16 mouse cellular contexts compared by ENCODE assay signal in the genomic region with DNA sequence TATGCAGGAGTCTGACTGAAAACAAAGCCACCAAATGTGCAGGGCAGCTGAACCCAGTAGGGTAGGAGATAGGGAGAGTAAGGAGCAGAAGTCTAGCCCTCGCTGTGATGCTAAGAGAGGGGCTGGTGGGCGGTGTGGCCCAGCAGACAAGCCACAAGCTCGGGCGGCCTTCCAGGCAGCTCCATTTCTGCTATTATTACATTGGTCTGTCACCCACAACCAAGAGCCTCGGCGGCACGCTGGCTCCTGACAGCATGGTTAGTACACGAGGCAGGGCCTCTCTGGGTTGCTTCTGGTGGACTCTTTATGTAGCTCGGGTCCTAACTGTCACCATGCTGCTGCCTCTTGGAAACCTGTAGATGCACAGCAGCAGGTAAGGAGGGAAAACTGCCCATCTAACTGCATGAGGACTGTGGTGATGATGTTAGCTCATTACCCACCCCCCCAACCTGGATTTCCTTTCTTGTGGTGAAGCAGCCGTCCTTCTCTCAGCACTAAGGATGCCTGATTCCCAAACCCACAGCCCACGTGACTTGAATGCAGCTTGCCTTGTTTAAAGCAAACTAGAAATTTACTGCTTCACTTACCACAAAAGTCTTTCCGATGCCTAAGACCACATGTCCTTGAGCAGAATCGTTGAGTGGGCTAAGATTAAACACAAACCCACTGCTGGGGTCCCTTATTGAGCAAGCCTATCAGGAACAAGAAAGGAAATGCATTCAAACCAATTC. TPM values are rescaled to one million over a fixed set of nuclear protein-coding genes. Genes with fewer than 3 reads are reported as not detected.
DNase-seq lines count a peak whose midpoint lies in the region; ATAC-seq and TF ChIP-seq lines count a peak whose summit lies in the region.
"Had no signal": no experiment of that assay in that cellular context is flagged by ENCODE, and none has a peak within 500 bp of the region (broad histone marks: within the 10 kb centered on the region; RNA-seq: fewer than 3 reads in every experiment).

No protein-coding gene starts in this region.

- DNase-seq in frontal cortex, postnatal 36 days (ENCODE audit: low spot score in 2 of 2) = peak; percentile 40 to 67
- no peak for DNase-seq in frontal cortex, postnatal 10 days (ENCODE audit: low spot score in 2 of 2)
- no peak for DNase-seq in lung, adult 18-20 months
- peak; percentile 17 for DNase-seq in brain, embryonic 14.5 days (ENCODE audit: low read depth)
- DNase-seq in liver = no peak
- DNase-seq: cerebellum, postnatal 25 days; lung, embryonic 14.5 days had no signal

- no peak overlapping the region for H3K4me2 ChIP-seq in lung, embryonic 15.5 days
- H3K4me2 ChIP-seq in limb, embryonic 15.5 days = no peak overlapping the region
- H3K4me2 ChIP-seq in hindbrain, embryonic 13.5 days = no peak overlapping the region
- H3K4me2 ChIP-seq: lung, embryonic 14.5 days; neural tube, embryonic 12.5 days had no signal

- 0 out of 2 replicates have a peak overlapping the region, but pooled peaks have one; percentile 9 for H3K27ac ChIP-seq in lung, embryonic 15.5 days
- peak overlapping the region; percentile 14; the same call in 1 of the 2 replicates for H3K27ac ChIP-seq in limb, embryonic 15.5 days
- H3K27ac ChIP-seq in hindbrain, embryonic 13.5 days = no peak overlapping the region
- H3K27ac ChIP-seq: neural tube, embryonic 12.5 days had no signal

- no peak for TF ChIP-seq CTCF in brain, embryonic 14.5 days (IDR thresholded peaks at IDR 0.05; ENCODE audit: borderline replicate concordance, extremely low read depth, insufficient read depth, insufficient read length)

- no peak for ATAC-seq in lung, embryonic 15.5 days (ENCODE audit: borderline replicate concordance, extremely low read depth, low FRiP score, low TSS enrichment)
- ATAC-seq in limb, embryonic 15.5 days (ENCODE audit: insufficient number of reproducible peaks, low FRiP score, low TSS enrichment, low read depth) = no peak; the same call in 1 of the 2 replicates
- ATAC-seq in hindbrain, embryonic 13.5 days (ENCODE audit: low FRiP score) = no peak
- ATAC-seq: midbrain, embryonic 16.5 days; Patski had no signal

- H3K36me3 ChIP-seq in lung, embryonic 15.5 days = peaks cover 56% of the 10 kb centered on the region
- peaks cover 63% of the 10 kb centered on the region for H3K36me3 ChIP-seq in limb, embryonic 15.5 days
- peaks cover 84% of the 10 kb centered on the region for H3K36me3 ChIP-seq in hindbrain, embryonic 13.5 days

- 75% methylated on average over 13 of the region's 13 CpGs for WGBS in lung, embryonic 15.5 days
- 72% methylated on average over 13 of the region's 13 CpGs for WGBS in limb, embryonic 15.5 days
- WGBS in hindbrain, embryonic 13.5 days = 84% methylated on average over 13 of the region's 13 CpGs

- H3K27me3 ChIP-seq in lung, embryonic 15.5 days = no peaks in the 10 kb centered on the region
- no peaks in the 10 kb centered on the region for H3K27me3 ChIP-seq in limb, embryonic 15.5 days
- H3K27me3 ChIP-seq in hindbrain, embryonic 13.5 days = no peaks in the 10 kb centered on the region
- H3K27me3 ChIP-seq: neural tube, embryonic 12.5 days; Patski had no signal

- TF ChIP-seq POLR2A in brain, embryonic 14.5 days (IDR thresholded peaks at IDR 0.05; ENCODE audit: borderline replicate concordance, extremely low read depth, insufficient read depth, insufficient read length, poor library complexity, severe bottlenecking) = no peak

- H3K4me1 ChIP-seq in lung, embryonic 15.5 days = peaks cover 29% of the 10 kb centered on the region
- peaks cover 24% of the 10 kb centered on the region for H3K4me1 ChIP-seq in limb, embryonic 15.5 days
- H3K4me1 ChIP-seq in hindbrain, embryonic 13.5 days (replicated peaks) = no peaks in the 10 kb centered on the region
- H3K4me1 ChIP-seq: neural tube, embryonic 12.5 days had no signal

- H3K9ac ChIP-seq in lung, embryonic 15.5 days = no peak overlapping the region
- no peak overlapping the region for H3K9ac ChIP-seq in limb, embryonic 15.5 days
- no peak overlapping the region for H3K9ac ChIP-seq in hindbrain, embryonic 13.5 days
- H3K9ac ChIP-seq: lung, embryonic 14.5 days; neural tube, embryonic 12.5 days had no signal

- no peaks in the 10 kb centered on the region for H3K9me3 ChIP-seq in lung, embryonic 15.5 days
- H3K9me3 ChIP-seq in limb, embryonic 15.5 days = no peaks in the 10 kb centered on the region
- no peaks in the 10 kb centered on the region for H3K9me3 ChIP-seq in hindbrain, embryonic 13.5 days
- H3K9me3 ChIP-seq: neural tube, embryonic 12.5 days had no signal

- no peak overlapping the region for H3K4me3 ChIP-seq in lung, embryonic 15.5 days
- H3K4me3 ChIP-seq in limb, embryonic 15.5 days = no peak overlapping the region
- no peak overlapping the region for H3K4me3 ChIP-seq in hindbrain, embryonic 13.5 days
- H3K4me3 ChIP-seq: neural tube, embryonic 12.5 days had no signal

RNA-seq across cellular contexts. Expression of gene Slc22a1, which starts 34.6 kb away (rescaled TPM):
- polyA plus RNA-seq in lung, embryonic 15.5 days (2015; fragmentation: Nextera tagmentation; extraction: Ambion mirVana) = 6.3 and 11.1 TPM in 2 replicates
- polyA plus RNA-seq in brain, embryonic 14.5 days (2012; rRNA removed) = not detected in 2 replicates
- not detected in 2 replicates for polyA plus RNA-seq in limb, embryonic 15.5 days (2015; fragmentation: Nextera tagmentation; extraction: Ambion mirVana)
- polyA plus RNA-seq in hindbrain, embryonic 13.5 days (2015; fragmentation: Nextera tagmentation; extraction: Ambion mirVana) = not detected in 2 replicates
- polyA plus RNA-seq: embryonic facial prominence, embryonic 11.5 days; forebrain, embryonic 11.5 days; limb, embryonic 11.5 days; midbrain, embryonic 16.5 days; neural tube, embryonic 12.5 days; Patski had no signal

RNA-seq across cellular contexts. Expression of gene Igf2r, which starts 59.2 kb away (rescaled TPM):
- 58.4 and 62.5 TPM in 2 replicates for polyA plus RNA-seq in lung, embryonic 15.5 days (2015; fragmentation: Nextera tagmentation; extraction: Ambion mirVana)
- polyA plus RNA-seq in brain, embryonic 14.5 days (2012; rRNA removed) = 16.4 and 24.5 TPM in 2 replicates
- polyA plus RNA-seq in limb, embryonic 15.5 days (2015; fragmentation: Nextera tagmentation; extraction: Ambion mirVana) = 45.0 TPM in 2 replicates
- polyA plus RNA-seq in hindbrain, embryonic 13.5 days (2015; fragmentation: Nextera tagmentation; extraction: Ambion mirVana) = 12.3 and 12.5 TPM in 2 replicates

Comparison
In these comparisons a context has a peak if more than half of its experiments do, and no peak if none do; other contexts are left out.
1. DNase-seq: peak in frontal cortex, postnatal 36 days (2 of 2) and brain, embryonic 14.5 days (single experiment); none in frontal cortex, postnatal 10 days (0 of 2), lung, adult 18-20 months (0 of 2) and liver (single experiment).